Mouse (Mus musculus) lung, postnatal 0 days (tissue): ENCODE results near the gene Fcmr.

Source experiments
- CTCF ChIP-seq: IDR thresholded peaks from 2 replicates; pipeline ENCODE4 v1.5.1; 2016; ENCODE audit warnings: antibody characterized with exemption, mild to moderate bottlenecking
- EP300 ChIP-seq: IDR thresholded peaks from 2 replicates; pipeline ENCODE4 v1.6.1; 2016; ENCODE audit warnings: antibody characterized with exemption, mild to moderate bottlenecking, control low read depth

- TF ChIP-seq CTCF (no peak), EP300 (no peak)
Measured at GRCm38 (mm10) chr1:130821149-130821471, 44.4 kb upstream of the Fcmr start.
